Mouse (Mus musculus): ENCODE data around the gene Hist1h4i.
"Not testable (repeated sequence)": the region's sequence is repeated elsewhere in the genome, so short reads cannot be mapped to it uniquely, and the experiment has no call there.

The Hist1h4i gene

DNA sequence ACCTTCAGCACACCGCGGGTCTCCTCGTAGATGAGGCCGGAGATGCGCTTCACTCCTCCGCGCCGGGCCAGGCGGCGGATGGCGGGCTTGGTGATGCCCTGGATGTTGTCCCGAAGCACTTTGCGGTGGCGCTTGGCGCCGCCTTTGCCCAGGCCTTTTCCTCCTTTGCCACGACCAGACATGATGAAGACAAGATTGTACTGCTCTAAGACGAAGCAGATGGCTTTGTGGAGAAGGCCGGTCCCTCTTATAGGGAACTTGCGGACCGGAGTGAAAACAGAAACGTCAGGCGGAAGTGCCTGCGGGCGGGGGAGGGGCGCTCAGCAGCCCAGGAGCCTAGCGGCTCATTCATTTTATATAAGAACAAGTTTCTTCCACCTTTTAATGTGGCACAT is at the start of gene Hist1h4i:
TSS of gene Hist1h4i (minus strand) at position 221 of the 395 bp plus-strand sequence.
- DNase-seq (ENCODE audit: low spot score in 2 of 2): peak; percentile 92 to 94

DNA sequence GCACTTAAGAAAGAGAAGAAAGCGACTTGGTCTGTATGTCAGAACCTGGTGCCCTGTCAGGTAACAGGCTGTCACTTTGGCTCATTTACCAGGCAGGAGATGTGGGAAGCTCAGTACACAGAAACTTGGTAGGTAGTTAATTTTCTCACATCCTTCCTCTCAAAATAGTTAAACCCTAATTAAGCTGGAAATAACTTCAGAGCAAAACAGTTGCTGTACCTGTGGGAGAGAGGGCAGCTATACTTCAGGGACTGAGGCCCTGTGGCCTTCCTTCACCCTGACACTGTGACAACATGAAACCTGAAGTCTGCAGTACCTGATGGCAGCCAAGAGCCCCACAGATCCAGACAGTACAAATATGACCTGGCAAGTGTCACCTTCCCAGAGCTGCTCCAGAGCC is 43.0 kb upstream of the Hist1h4i start, which contains the start of gene Vmn1r188:
TSS of gene Vmn1r188 (plus strand) at position 301 of the 400 bp plus-strand sequence.
- not testable (repeated sequence) for DNase-seq (ENCODE audit: low spot score in 2 of 2)

DNA sequence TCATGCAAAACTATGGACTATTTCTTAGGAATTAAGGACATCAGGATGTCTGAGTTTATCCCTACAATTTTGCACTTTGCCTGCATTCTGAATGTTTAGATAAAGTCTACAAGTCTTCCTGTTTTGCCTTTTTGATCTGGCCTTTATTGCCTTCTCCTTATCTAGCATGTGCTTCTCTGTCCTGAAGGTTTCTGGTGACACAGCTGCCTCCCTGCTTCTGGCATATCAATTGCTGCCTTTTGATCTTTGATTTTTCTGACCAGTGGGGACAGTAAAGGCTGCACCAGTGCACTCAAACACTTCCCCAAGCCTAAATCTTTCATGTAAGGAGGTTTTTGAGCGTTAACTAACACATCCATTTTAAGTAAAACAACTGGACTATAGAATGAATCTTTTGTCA is 22.3 kb upstream of the Hist1h4i start:
- DNase-seq (ENCODE audit: low spot score in 2 of 2): no peak

DNA sequence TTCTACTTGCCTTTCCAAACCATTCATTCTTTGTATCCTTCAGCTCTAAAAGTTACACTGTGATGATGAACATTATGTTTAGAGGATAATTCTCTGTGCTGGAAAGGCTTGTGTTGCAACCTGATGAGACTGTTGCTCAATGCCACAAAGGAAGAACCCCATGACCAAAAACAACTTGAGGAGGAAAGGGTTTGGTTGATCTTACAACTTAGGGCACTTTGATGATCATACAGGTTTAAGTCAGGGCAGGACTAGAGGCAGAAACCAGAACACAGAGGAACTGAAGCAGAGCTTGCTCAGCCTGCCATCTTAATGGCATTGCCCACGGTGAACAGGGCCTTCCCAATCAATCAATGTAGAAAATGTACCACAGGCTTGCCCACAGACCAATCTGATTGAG is 20.3 kb upstream of the Hist1h4i start:
- DNase-seq (ENCODE audit: low spot score in 2 of 2): no peak

DNA sequence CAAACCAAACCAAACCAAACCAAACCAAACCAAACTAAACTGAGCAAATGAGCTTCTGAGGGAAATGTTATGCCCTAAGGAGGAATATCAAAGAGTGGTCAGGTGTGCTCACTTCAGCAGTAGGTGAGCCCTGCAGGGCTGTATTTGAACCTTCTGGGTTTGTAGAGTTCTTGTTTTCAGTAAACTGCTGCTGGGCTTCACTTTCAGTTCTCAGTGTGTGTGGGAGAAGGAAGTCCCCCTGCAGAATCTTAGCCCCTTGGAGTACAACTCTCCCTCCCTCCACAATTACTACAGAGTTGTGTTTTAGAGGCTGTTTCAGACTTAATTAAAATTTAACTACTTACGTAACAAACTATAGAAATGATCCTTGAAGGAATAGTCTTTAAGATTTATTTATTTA is 12.6 kb upstream of the Hist1h4i start:
- no peak for DNase-seq (ENCODE audit: low spot score in 2 of 2)

DNA sequence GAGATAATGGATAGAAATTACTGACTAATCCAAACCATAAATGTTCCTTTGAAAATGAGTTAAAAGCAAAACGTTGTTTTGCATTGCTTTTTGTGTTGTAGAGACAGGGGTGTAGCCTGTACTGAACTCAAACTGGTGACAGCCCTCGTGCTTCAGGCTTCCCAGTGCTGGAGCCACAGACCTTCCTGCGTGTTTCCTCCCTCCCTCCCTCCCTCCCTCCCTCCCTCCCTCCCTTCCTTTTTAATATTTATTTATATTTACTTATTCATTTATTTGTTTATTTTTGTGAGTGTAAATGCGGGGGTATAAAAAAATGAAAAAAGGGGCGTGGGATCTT is 10.3 kb upstream of the Hist1h4i start:
- no peak for DNase-seq (ENCODE audit: low spot score in 2 of 2)

DNA sequence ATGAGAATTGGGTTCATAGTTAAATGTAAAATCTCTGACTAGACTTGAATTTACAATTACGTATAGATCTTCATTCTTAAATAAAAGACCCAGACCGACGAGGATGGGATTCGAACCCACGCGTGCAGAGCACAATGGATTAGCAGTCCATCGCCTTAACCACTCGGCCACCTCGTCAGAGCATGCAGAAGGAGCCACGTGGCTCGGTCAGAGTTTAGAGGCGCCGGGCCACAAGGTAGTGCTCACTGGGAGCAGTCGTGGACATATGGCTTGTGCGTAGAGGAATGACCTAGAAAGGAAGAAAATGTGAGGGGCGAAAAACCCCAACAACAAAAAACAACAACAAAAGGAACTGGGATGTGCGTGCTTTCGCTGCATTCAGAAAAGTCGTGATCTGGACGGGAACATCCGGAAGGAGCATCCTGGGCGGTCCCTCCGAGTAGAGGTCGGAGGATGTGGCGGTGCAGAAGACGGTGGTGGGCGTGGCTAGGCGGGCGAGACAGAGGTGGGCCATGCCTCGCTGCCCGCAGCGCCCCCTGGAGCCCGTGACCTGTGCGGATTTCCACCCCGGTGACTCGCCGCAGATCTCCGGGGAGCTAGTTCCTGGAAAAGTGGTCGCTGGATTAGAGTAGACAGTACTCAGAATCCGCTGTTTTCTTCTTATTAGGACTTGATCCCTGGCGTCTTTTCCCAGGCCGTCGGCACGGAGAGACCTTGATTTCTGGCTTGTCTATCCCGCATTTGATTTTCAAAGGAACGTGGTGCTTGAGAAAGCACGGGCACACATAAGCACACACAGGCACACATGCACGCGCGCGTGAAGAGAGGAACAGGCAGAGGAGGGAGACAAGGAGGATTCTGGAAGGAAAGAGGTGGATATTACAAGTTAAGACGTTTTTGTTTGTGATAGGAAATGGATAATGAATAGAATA is 9.7 kb upstream of the Hist1h4i start:
- peak; percentile 73 to 78 for DNase-seq (ENCODE audit: low spot score in 2 of 2)

DNA sequence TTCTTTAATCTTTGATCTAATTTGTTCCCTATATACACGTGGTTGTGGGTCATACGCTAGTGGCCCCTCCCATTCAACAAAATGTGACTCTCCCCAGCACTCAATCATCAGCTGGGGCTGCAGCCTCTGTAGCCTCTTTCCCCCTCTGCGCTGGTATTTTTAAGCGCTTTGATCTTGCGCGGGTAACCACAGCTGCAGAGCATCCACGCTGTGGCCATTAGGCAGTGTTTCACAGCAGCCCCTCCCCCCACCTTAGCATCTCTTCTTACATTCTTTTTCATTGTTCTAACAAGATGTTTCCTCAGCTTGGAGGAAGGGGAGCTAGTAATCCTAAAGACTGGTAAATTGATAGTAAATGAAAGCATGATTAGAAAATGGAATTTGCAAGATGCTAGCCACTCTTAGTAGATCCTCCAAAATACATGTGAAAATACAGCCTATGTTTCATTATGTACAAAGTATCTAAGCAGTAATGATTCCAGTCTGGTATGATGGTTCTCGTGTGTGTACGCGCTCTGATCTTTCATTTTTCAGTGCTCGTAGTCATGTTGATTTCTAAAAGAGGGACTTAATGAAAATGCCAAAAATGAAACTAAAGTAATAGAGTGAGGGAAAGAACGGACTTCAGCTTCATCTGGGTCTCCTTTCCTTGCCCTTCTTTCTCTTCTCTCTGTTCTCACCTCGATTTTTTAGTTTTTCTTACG is 8.7 kb upstream of the Hist1h4i start:
- no peak for DNase-seq (ENCODE audit: low spot score in 2 of 2)

DNA sequence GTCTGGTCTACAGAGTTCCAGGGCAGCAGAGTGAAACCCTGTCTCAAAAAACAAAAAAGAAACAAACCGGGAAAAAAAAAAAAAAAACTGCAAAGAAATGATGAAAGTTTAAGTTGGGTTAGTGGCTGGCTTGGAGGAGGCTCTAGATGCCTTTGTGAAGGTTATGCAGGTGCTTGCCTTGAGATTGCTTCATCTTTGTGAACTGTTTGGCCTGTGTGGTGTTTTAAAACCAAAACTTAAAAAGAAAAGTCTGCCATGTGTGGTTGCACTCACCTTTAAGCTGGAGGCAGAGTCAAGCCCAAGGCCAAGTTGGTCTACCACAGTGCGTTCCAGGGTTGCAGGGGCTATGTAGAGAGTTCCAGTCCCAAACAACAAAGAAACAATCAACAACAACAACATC is 7.9 kb upstream of the Hist1h4i start:
- DNase-seq (ENCODE audit: low spot score in 2 of 2): no peak

DNA sequence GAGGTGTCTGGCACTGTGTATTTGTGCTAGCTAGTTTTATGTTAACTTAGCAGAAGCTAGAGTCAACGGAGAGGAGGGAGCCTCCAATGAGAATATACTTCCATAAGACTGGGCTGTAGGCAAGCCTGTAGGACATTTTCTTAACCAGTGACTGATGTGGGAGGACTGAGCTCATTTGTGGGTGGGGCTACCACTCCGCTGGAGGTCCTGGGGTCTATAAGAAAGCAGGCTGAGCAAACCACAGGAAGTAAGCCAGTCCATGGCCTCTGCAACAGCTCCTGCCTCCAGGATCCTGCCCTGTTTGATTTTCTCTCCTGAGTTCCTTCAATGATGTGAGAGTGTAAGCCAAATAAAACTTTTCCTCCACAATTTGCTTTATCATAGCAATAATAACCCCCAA is 4.1 kb upstream of the Hist1h4i start:
- DNase-seq (ENCODE audit: low spot score in 2 of 2): no peak

DNA sequence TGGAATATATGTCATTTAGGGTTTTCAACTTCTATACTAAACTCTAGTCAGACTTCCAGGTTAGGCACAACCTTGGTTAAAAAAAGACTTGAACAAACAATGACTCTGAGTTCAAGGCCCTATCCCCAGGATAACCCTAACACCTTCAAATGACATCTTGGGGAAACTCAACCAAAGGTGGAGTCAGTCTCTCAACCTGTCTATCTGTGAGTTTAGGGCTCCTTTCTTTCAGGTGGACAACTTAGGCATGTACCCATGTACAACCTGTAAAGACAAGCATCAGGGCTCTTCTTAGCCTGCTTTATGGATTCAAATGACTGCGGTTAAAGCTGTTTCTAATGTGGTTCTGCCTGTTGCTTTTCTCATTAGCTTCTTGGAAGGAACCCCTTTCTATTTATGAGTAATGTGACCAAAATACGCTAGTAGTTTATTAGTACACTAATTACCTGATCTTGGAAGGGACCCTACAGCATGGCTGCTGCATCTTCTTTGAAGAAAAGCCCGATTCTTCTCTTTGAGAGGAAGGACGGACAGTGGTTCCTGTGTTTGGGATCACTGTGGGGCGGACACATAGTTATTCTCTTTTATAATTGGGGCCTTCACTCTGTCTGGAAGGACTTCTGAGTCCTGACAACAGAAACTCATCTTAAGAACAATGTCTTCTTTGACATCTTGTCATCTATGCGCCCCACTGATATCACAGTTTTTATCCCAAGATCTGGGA is 3.4 kb upstream of the Hist1h4i start:
- no peak for DNase-seq (ENCODE audit: low spot score in 2 of 2)

DNA sequence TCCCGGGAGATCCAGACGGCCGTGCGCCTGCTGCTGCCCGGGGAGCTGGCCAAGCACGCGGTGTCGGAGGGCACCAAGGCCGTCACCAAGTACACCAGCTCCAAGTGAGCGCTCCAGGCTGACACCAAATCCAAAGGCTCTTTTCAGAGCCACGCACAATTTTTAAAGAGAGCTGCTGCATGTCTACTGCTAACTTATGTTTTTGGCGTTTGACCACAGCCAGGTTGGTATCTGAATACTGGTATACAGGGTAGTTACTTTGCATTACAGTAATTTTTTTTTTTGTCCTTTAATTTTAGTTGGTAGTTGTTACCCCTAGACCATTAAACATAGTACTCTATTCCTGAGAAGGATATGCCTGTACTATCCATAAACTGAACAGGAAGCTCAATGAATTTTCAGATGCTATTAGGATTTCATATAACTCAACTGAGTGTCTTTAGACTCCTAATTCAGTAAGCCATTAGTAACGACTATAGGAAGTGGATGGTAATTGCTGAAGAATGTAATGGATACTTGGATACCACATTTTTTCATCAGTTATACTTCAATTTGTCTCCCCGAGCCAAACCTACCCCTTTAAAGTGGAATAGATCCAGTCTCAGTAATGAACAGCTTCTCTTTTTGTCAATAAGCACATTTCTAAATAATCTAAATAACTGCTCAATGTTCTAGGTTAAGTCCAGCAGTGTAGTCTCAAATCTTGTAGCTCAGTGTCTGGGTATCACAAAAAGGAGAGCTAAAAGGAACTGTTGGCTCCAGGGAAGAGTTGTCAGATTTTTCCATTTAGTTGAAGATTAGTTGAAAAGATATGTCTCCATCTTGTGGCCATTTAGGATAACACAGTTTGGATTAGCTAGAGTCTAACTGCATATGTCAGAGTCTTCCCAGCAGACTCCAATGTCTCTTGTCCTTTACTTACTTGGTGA is 2.6 kb upstream of the Hist1h4i start:
- no peak for DNase-seq (ENCODE audit: low spot score in 2 of 2)

DNA sequence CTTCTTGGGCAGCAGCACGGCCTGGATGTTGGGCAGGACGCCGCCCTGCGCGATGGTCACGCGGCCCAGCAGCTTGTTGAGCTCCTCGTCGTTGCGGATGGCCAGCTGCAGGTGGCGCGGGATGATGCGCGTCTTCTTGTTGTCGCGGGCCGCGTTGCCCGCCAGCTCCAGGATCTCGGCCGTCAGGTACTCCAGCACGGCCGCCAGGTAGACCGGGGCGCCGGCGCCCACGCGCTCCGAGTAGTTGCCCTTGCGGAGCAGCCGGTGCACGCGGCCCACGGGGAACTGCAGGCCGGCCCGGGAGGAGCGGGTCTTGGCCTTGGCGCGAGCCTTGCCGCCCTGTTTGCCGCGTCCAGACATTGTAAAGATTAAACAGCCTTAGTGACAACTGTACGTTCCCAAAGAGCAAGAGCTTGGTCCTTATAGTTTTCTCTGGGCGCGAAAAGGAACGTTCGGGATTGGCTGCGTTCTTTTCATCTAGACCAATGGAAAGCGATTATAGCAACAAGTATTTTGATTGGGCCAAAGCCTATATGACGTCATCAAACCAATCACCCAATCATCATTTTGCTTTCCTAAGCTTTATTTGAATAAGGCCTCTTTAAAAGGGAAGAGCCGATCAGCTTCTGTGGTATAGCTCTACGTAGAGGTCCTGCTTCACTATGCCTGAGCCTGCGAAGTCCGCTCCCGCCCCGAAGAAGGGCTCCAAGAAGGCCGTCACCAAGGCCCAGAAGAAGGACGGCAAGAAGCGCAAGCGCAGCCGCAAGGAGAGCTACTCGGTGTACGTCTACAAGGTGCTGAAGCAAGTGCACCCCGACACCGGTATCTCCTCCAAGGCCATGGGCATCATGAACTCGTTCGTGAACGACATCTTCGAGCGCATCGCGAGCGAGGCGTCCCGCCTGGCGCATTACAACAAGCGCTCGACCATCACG is 1.7 kb upstream of the Hist1h4i start, which contains the start of the genes Hist1h2ag and Hist1h2bj:
TSS of gene Hist1h2ag (minus strand) at position 377 of the 935 bp plus-strand sequence.
TSS of gene Hist1h2bj (plus strand) at position 647 of the 935 bp plus-strand sequence.
- DNase-seq (ENCODE audit: low spot score in 2 of 2): peak; percentile 73 to 84

DNA sequence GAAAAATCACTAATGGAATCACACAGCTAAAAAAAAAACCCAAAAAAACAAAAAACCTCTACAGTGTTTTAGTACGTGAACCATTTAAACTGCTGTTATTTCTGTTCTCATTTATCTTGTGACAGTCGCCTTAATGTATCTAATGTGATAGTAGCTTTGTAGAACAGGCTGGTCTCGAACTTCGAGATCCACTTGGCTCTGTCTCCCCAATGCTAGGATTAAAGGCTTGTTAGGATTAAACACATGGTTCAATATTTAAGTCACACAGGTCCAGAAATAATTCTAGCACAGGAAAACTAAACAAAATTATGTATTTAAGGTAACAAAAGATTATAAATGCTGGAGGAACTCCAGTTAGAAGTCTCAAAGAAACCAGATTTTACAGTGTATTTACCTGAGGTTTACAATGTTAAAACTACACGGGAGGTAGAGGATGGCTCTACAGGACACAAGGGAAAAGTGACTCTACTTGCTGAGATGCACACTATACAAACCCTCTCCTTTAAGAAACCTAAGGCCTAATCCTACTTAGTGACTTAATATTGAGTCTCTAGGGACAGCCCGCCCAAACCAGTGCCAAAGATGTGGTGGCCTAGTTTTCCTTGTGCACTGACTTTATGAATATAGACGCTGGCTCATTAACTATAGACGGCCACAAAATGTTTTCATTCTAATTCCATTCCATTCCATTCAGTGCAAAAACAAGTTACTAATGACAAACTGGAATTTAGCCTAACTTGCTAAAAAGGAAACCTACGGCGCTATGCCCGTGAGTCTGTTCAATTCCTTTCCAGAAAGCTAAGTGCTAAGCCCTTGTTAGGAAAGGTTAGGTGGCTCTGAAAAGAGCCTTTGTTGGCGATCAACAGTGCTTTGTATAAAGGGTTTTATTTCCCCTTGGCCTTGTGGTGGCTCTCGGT is 747 bp upstream of the Hist1h4i start:
- no peak for DNase-seq (ENCODE audit: low spot score in 2 of 2)

DNA sequence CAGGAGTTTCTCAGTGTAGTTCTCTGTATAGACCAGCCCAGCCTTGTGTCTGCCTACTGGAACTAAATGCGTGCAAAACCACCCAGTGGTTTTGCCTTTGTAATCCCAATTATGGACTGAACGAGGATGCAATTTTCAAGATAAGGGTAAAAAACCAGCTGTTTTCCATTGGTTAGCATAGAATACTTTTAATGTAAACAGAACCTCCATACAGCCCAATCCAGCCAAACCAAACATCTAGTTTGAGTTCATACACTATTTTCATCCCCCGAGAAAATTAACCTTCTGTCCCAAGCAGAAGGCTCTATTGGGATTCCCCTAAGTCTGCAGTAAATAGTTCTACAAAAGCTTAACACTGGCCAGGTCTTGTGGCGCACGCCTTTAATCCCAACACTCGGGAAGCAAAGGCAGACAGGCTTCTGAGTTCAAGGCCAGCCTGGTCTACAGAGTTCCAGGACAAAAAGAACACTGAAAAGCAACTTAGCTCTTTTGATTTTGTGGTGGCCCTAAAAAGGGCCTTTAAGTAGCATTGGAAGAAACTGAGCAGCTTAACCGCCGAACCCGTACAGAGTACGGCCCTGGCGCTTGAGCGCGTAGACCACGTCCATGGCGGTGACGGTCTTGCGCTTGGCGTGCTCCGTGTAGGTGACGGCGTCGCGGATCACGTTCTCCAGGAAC is 559 bp downstream of the Hist1h4i start:
- DNase-seq (ENCODE audit: low spot score in 2 of 2): no peak

DNA sequence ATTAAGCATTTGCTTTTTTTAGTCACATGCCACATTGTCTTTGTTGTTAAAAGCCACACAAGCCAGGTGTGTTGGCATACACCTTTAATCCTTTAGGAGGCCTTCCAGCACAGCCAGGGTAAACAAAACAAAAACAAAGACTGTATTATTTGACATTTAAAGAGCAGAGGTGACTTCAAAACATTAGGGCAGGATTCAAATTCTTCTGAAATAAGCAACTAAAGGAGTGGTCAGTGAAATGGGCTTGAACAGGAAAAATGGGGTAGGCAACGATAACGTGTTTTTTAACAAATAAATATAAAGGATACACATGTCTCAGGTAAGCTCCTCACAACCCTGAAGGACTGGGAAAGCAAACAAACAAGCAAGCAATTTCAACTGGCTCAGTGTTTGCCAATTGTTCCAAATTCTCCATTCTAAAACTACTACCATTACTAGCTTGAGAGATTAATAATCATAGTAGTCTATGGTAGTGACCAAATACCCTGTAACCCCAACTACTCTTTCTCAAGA is 1.2 kb downstream of the Hist1h4i start:
- no peak for DNase-seq (ENCODE audit: low spot score in 2 of 2)

DNA sequence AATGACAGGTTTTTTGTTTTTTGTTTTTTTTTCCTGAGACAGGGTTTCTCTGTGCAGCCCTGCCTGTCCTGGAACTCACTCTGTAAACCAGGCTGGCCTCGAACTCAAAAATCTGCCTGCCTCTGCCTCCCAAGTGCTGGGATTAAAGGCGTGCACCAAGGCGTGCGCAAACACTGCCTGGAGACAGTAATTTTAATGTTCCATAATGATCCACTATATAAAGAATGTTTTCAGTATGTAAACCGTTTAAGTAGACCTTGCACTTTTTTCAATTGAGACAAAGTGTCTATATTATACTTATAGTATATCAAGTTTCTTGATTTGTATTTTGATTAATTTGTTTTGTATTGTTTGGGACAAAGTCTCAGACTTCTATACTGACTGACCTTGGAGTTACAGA is 1.8 kb downstream of the Hist1h4i start:
- DNase-seq (ENCODE audit: low spot score in 2 of 2): no peak

DNA sequence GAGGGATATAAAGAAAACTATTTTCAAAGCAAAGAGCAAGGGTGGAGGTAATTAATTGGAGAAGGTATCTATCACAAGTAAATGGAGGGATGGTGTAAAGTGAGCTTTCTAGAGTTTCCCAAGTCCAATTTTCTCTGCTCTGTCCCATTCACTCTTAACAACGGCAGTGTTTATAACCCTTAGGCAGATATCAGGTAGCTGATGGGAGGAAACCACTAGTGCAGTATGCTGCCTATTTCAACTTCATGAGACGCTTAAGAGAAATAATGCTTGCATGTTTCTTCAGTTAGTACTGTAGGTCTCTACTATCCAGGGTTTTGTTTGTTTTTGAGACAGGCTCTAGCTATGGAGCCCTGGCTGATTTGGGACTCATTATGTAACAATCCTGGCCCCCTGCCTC is 3.7 kb downstream of the Hist1h4i start:
- no peak for DNase-seq (ENCODE audit: low spot score in 2 of 2)

Measured in urinary bladder, adult 18-20 months (tissue).